Mouse (Mus musculus) gastrocnemius, adult 2 months (tissue): ENCODE measurements around the gene Nbr1. TPM values are rescaled to one million over a fixed set of nuclear protein-coding genes. Genes with fewer than 3 reads are reported as not detected.
"Not testable (repeated sequence)": the region's sequence is repeated elsewhere in the genome, so short reads cannot be mapped to it uniquely, and the experiment has no call there.

Source experiments
- DNase-seq: peaks from one replicate; pipeline ENCODE4 v3.0.0; 2022
- H3K27ac ChIP-seq: fragments of 200-600 bp; 2 replicates; pipeline ENCODE4 v1.8.1; 2022; ENCODE audit warnings: mild to moderate bottlenecking
- H3K4me3 ChIP-seq: fragments of 200-600 bp; 2 replicates; pipeline ENCODE4 v1.8.1; 2022; ENCODE audit warnings: mild to moderate bottlenecking, moderate library complexity
- CTCF ChIP-seq: fragments of 200-600 bp; IDR thresholded peaks from 2 replicates; pipeline ENCODE4 v1.8.1; 2022; ENCODE audit warnings: antibody characterized with exemption, mild to moderate bottlenecking, moderate library complexity
- intact Hi-C: fragments of 180-260 bp; cut with DNase I; formaldehyde crosslinking; loops from one replicate; pipeline ENCODE4 v1.15.1; 2025
- total RNA-seq, 2 experiments: library from RNA; stranded (reverse); gene quantifications; 2 replicates each; pipeline ENCODE4 v1.2.3; 2021

Nbr1 gene
- total RNA-seq, 2 experiments from 2014 or later, result 65.3 to 65.6 TPM

- TF ChIP-seq CTCF, result no peak
- intact Hi-C loops, result no loop called here
- DNase-seq, result no peak
- Histone ChIP-seq H3K27ac (peak overlapping the region; percentile 6; the same call in 1 of the 2 replicates), H3K4me3 (no peak overlapping the region)
Observed at GRCm38 (mm10) chr11:101587676-101588075, 35.7 kb downstream of the Nbr1 start.

GRCm38 (mm10) chr11:101588868-101589267 lies 36.9 kb downstream of the Nbr1 start:
- intact Hi-C loops, result no loop called here
- no peak for DNase-seq
- Histone ChIP-seq H3K4me3 (no peak overlapping the region), H3K27ac (no peak overlapping the region)
- TF ChIP-seq CTCF, result no peak

- Histone ChIP-seq H3K4me3 (no peak overlapping the region), H3K27ac (0 out of 2 replicates have a peak overlapping the region, but pooled peaks have one; percentile 16)
- TF ChIP-seq CTCF, result peak; percentile 96
- intact Hi-C loops, result no loop called here
- DNase-seq, result peak; percentile 49
Observed at GRCm38 (mm10) chr11:101589444-101589843, 37.5 kb downstream of the Nbr1 start.

GRCm38 (mm10) chr11:101589989-101590624 lies 38.2 kb downstream of the Nbr1 start:
- Histone ChIP-seq H3K4me3 (no peak overlapping the region), H3K27ac (no peak overlapping the region)
- TF ChIP-seq CTCF, result no peak
- intact Hi-C loops, result no loop called here
- DNase-seq, result no peak

GRCm38 (mm10) chr11:101599156-101599555 lies 47.2 kb downstream of the Nbr1 start, which contains the start of gene Gm11634:
Gm11634 (minus strand) TSS chr11:101599256.
- intact Hi-C loops, result no loop called here
- no peak within 1 kb of the TSS for H3K4me3 ChIP-seq
- H3K27ac ChIP-seq, result no peak within 1 kb of the TSS
- no peak for DNase-seq
- TF ChIP-seq CTCF, result no peak

GRCm38 (mm10) chr11:101602491-101602890 lies 50.5 kb downstream of the Nbr1 start:
- no peak overlapping the region for H3K27ac ChIP-seq
- intact Hi-C loops, result no loop called here
- H3K4me3 ChIP-seq, result no peak overlapping the region
- no peak for TF ChIP-seq CTCF
- DNase-seq, result peak; percentile 56

- no peak for TF ChIP-seq CTCF
- Histone ChIP-seq H3K27ac (no peak overlapping the region), H3K4me3 (peak overlapping the region; percentile 78)
- no peak for DNase-seq
- intact Hi-C loops, result no loop called here
Observed at GRCm38 (mm10) chr11:101604116-101604515, 52.2 kb downstream of the Nbr1 start.

- peak overlapping the region; percentile 52; the same call in 1 of the 2 replicates for H3K27ac ChIP-seq
- intact Hi-C loops, result not testable (repeated sequence)
- H3K4me3 ChIP-seq, result peak overlapping the region; percentile 78
- DNase-seq, result peak; percentile 79
Observed at GRCm38 (mm10) chr11:101604531-101605453, 52.8 kb downstream of the Nbr1 start.

- DNase-seq, H3K27ac ChIP-seq, intact Hi-C loops, H3K4me3 ChIP-seq: not testable (repeated sequence)
Observed at GRCm38 (mm10) chr11:101607134-101607533, 55.2 kb downstream of the Nbr1 start.

GRCm38 (mm10) chr11:101610445-101610844 lies 58.5 kb downstream of the Nbr1 start:
- intact Hi-C loops, result no loop called here
- DNase-seq, result no peak
- Histone ChIP-seq H3K4me3 (no peak overlapping the region), H3K27ac (no peak overlapping the region)
- no peak for TF ChIP-seq CTCF

- no peak overlapping the region for H3K4me3 ChIP-seq
- TF ChIP-seq CTCF, result no peak
- H3K27ac ChIP-seq, result no peak overlapping the region
- DNase-seq, result no peak
- intact Hi-C loops, result no loop called here
Observed at GRCm38 (mm10) chr11:101613596-101613995, 61.6 kb downstream of the Nbr1 start.

GRCm38 (mm10) chr11:101614116-101614515 lies 62.2 kb downstream of the Nbr1 start:
- TF ChIP-seq CTCF, result no peak
- intact Hi-C loops, result no loop called here
- Histone ChIP-seq H3K27ac (no peak overlapping the region), H3K4me3 (no peak overlapping the region)
- no peak for DNase-seq

GRCm38 (mm10) chr11:101615380-101615779 lies 63.4 kb downstream of the Nbr1 start:
- no peak for TF ChIP-seq CTCF
- intact Hi-C loops, result no loop called here
- no peak overlapping the region for H3K4me3 ChIP-seq
- no peak for DNase-seq
- no peak overlapping the region for H3K27ac ChIP-seq
